Mouse (Mus musculus): ENCODE measurements around the gene Kdm1b.

The Kdm1b gene

DNA sequence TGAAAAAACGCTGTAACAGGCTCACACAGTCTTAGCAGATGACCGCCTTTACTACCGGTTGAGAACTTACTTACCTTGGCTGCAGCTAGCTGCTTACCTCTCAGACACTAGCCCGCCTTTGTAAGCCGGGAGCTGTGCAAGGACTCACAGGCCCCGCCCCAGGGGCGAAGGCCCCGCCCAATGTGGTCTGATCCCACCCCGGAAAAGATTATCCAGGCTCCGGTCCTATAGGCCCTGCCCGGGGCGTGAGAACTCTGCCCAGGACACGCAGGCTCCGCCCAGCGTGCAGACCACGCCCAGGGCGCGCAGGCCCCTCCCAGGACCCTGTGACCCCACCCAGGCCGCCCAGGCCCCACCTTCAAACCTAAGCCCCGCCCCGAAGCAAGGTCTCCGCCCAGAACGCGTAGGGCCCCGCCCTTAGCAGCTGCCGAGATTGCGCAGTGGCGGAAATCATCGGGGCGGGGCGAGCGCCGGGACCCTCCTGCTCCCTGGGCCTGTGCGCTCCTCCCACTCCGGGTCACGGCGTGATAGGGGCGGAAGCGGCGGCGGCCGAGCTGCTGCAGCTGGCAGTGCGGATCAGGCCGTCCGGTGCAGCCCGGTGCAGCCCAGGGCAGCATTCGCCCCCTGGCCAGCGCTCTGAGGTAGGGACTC lies at the start of gene Kdm1b:
TSS of gene Kdm1b (plus strand) at position 470 of the 651 bp plus-strand sequence.
- peaks cover 31% of the 10 kb centered on the region for H3K4me1 ChIP-seq (replicated peaks; ENCODE audit: low read depth, low read length)
- H3K36me3 ChIP-seq (ENCODE audit: insufficient read depth, low read length) = no peaks in the 10 kb centered on the region
- H3K4me3 ChIP-seq (replicated peaks; ENCODE audit: low read length) = peak within 1 kb of the TSS; percentile 97
- TF ChIP-seq NANOG (IDR thresholded peaks at IDR 0.05; ENCODE audit: borderline replicate concordance, low read length) (no peak), POU5F1 (IDR thresholded peaks at IDR 0.05; ENCODE audit: borderline replicate concordance, low read length) (no peak), CTCF (conservative IDR thresholded peaks at IDR 0.05; ENCODE audit: low read length) (no peak)
- no peaks in the 10 kb centered on the region for H3K9me3 ChIP-seq (ENCODE audit: low read length)
- H3K27me3 ChIP-seq (ENCODE audit: insufficient read depth, low read length) = peaks cover 12% of the 10 kb centered on the region

DNA sequence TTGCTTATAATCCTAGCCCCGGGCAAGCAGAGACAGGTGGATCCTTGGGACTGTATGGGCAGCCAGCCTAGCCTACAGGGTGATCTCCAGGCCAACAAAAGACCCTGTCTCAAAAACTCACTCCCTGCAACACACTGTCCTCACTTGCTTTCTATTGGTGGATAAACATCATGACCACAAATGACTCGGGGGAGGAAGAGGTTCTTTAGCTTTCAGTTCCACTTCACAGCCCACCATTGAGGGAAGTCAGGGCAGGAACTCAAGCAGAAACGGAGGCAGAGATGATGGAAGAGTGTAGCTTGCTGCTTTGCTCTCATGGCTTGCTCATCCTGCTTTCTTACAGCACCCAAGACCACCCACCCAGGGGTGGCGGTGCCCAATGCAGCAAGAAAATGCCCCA lies 45.9 kb upstream of the Kdm1b start:
- Histone ChIP-seq H3K36me3 (ENCODE audit: insufficient read depth, low read length) (no peaks in the 10 kb centered on the region), H3K27me3 (ENCODE audit: insufficient read depth, low read length) (no peaks in the 10 kb centered on the region)
- TF ChIP-seq NANOG (IDR thresholded peaks at IDR 0.05; ENCODE audit: borderline replicate concordance, low read length) (no peak), CTCF (conservative IDR thresholded peaks at IDR 0.05; ENCODE audit: low read length) (no peak), POU5F1 (IDR thresholded peaks at IDR 0.05; ENCODE audit: borderline replicate concordance, low read length) (no peak)

DNA sequence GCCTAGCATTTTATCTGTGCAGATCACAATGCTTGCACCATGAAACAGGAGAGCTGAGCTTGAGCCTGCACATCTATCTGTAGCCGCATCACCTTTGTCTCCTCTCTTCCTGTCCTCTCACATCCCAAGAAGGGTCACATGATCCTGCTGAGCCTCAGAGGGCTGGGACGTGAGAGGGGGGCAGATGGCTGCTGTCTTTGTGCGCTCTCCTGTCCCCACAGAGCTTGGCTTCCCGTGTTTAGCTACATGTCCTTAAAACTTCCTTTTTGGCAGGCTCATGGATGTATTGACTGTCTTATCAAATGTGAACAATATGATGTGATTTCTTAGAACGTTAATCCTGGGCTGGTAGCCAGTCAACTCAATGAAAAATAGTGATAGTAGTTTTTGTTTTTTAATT lies 43.8 kb upstream of the Kdm1b start:
- H3K4me1 ChIP-seq (replicated peaks; ENCODE audit: low read depth, low read length) = peaks cover 11% of the 10 kb centered on the region; the same call in 1 of the 2 replicates
- no peak for TF ChIP-seq NANOG (IDR thresholded peaks at IDR 0.05; ENCODE audit: borderline replicate concordance, low read length)
- no peak for TF ChIP-seq CTCF (conservative IDR thresholded peaks at IDR 0.05; ENCODE audit: low read length)
- no peak for TF ChIP-seq POU5F1 (IDR thresholded peaks at IDR 0.05; ENCODE audit: borderline replicate concordance, low read length)
- H3K36me3 ChIP-seq (ENCODE audit: insufficient read depth, low read length) = no peaks in the 10 kb centered on the region
- H3K9me3 ChIP-seq (ENCODE audit: low read length) = no peaks in the 10 kb centered on the region
- no peaks in the 10 kb centered on the region for H3K27me3 ChIP-seq (ENCODE audit: insufficient read depth, low read length)
- H3K4me3 ChIP-seq (replicated peaks; ENCODE audit: low read length) = no peak overlapping the region

More for the DNA sequence above, 45.9 kb upstream of the Kdm1b start:
- H3K9me3 ChIP-seq (ENCODE audit: low read length) = no peaks in the 10 kb centered on the region
- peaks cover 21% of the 10 kb centered on the region for H3K4me1 ChIP-seq (replicated peaks; ENCODE audit: low read depth, low read length)
- no peak overlapping the region for H3K4me3 ChIP-seq (replicated peaks; ENCODE audit: low read length)

DNA sequence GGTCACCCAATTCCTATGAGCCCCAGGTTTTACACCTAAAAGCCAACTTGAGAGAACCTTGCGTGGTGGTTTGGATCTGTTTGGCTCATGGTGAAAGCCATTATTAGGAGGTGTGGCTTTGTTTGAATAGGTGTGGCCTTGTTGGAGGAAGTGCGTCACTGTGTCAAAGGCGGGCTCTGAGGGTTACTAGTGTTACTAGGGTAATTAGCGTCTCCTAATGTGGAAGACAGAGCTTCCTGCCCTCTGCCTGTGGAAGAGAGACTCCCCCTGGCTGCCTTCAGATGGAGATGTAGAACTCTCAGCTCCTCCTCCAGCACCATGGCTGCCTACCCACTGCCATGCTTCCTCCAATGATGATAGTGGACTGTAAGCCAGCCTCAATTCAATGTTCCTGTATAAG lies 41.7 kb upstream of the Kdm1b start:
- no peaks in the 10 kb centered on the region for H3K36me3 ChIP-seq (ENCODE audit: insufficient read depth, low read length)
- H3K27me3 ChIP-seq (ENCODE audit: insufficient read depth, low read length) = no peaks in the 10 kb centered on the region
- no peak for TF ChIP-seq NANOG (IDR thresholded peaks at IDR 0.05; ENCODE audit: borderline replicate concordance, low read length)
- no peak for TF ChIP-seq POU5F1 (IDR thresholded peaks at IDR 0.05; ENCODE audit: borderline replicate concordance, low read length)
- TF ChIP-seq CTCF (conservative IDR thresholded peaks at IDR 0.05; ENCODE audit: low read length) = no peak
- H3K9me3 ChIP-seq (ENCODE audit: low read length) = no peaks in the 10 kb centered on the region
- no peak overlapping the region for H3K4me3 ChIP-seq (replicated peaks; ENCODE audit: low read length)
- H3K4me1 ChIP-seq (replicated peaks; ENCODE audit: low read depth, low read length) = peaks cover 11% of the 10 kb centered on the region; the same call in 1 of the 2 replicates

DNA sequence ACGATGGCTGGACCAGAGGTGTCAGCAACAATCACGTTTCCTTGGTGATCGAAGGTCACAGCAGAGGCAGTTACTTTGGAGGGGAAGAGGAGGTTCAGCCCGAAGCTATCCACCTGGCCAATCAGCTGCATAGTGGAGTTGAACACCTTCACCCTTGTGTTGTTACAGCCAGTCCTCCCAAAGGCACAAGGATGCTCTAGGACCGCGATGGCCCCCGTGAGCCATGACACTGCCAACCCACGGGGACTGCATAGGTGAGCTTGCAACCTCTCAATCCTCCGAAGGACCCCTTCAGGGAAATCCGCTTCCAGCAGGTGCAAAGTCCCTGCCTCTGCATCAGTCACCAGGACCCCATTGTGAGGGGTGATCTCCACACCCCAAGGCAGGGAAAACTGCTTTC lies 29.6 kb upstream of the Kdm1b start:
- peaks cover 47% of the 10 kb centered on the region for H3K9me3 ChIP-seq (ENCODE audit: low read length)
- H3K4me1 ChIP-seq (replicated peaks; ENCODE audit: low read depth, low read length) = peaks cover 10% of the 10 kb centered on the region
- peaks cover 8% of the 10 kb centered on the region for H3K36me3 ChIP-seq (ENCODE audit: insufficient read depth, low read length)
- H3K4me3 ChIP-seq (replicated peaks; ENCODE audit: low read length) = peak overlapping the region; percentile 82
- TF ChIP-seq NANOG (IDR thresholded peaks at IDR 0.05; ENCODE audit: borderline replicate concordance, low read length) = no peak
- TF ChIP-seq POU5F1 (IDR thresholded peaks at IDR 0.05; ENCODE audit: borderline replicate concordance, low read length) = no peak
- no peak for TF ChIP-seq CTCF (conservative IDR thresholded peaks at IDR 0.05; ENCODE audit: low read length)
- H3K27me3 ChIP-seq (ENCODE audit: insufficient read depth, low read length) = peaks cover 25% of the 10 kb centered on the region

DNA sequence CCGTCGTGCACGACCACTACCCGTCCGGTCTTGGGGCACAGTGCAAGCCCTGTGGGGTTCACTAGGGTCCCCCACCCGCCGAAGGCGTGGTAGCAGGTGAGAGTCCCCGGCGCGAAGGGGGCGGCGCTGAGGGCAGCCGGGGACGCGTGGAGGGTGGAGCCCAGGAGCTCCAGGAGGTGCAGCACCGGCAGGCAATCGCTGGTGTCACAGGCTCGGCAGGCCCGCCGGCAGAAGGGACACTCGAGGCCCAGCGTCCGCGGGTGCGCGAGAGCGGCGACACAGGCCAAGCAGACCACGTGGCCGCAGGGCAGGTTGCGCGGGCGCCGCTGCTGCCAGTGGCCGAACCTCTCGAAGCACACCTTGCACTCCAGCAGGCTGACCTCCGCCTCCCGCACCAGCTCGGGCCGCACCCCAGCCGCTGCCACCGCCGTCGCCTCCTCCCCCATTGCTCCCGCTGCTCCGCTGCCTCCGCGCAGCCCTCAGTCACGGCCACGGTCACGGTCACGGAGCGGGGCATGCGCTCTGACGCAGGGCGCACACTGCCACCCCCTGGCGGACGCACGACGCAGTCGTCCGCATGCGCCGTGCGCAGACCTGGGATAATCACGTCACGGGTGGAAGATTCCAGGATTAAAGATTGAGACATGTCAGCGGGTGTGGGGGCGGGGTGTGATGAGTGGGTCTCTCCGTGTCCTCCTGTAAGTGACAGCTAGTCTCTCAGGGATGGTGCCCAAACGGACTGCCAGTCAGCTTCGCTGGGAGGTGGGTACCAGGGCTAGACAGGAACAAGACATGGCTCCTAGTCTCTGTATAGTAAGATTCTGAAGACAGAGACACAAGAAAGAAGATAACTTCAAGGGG lies 28.7 kb upstream of the Kdm1b start, which contains the start of gene Nhlrc1:
TSS of gene Nhlrc1 (minus strand) at position 517 of the 861 bp plus-strand sequence.
- peaks cover 10% of the 10 kb centered on the region for H3K4me1 ChIP-seq (replicated peaks; ENCODE audit: low read depth, low read length)
- peak within 1 kb of the TSS; percentile 82 for H3K4me3 ChIP-seq (replicated peaks; ENCODE audit: low read length)
- peaks cover 8% of the 10 kb centered on the region for H3K36me3 ChIP-seq (ENCODE audit: insufficient read depth, low read length)
- peaks cover 42% of the 10 kb centered on the region for H3K9me3 ChIP-seq (ENCODE audit: low read length)
- peaks cover 25% of the 10 kb centered on the region for H3K27me3 ChIP-seq (ENCODE audit: insufficient read depth, low read length)
- TF ChIP-seq CTCF (conservative IDR thresholded peaks at IDR 0.05; ENCODE audit: low read length) (no peak), NANOG (IDR thresholded peaks at IDR 0.05; ENCODE audit: borderline replicate concordance, low read length) (no peak)

DNA sequence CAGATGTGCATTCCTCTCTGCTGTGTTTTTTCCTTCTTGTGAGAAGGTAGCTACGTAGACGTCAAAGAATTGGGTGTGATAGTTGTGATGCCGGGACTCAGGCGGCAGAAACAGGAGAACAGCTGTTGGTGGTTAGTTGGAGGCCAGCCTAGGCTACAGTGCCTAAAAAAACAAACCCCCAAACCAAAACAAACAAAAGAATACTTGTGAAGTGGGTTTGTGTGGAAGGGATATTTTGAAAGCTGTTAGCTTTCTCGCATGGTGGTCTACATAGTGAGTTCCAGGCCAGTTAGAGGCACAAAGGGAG lies 28.2 kb upstream of the Kdm1b start:
- Histone ChIP-seq H3K27me3 (ENCODE audit: insufficient read depth, low read length) (peaks cover 25% of the 10 kb centered on the region), H3K36me3 (ENCODE audit: insufficient read depth, low read length) (peaks cover 8% of the 10 kb centered on the region), H3K4me3 (replicated peaks; ENCODE audit: low read length) (peak overlapping the region; percentile 82), H3K9me3 (ENCODE audit: low read length) (peaks cover 36% of the 10 kb centered on the region), H3K4me1 (replicated peaks; ENCODE audit: low read depth, low read length) (peaks cover 10% of the 10 kb centered on the region)
- no peak for TF ChIP-seq NANOG (IDR thresholded peaks at IDR 0.05; ENCODE audit: borderline replicate concordance, low read length)
- TF ChIP-seq POU5F1 (IDR thresholded peaks at IDR 0.05; ENCODE audit: borderline replicate concordance, low read length) = no peak
- TF ChIP-seq CTCF (conservative IDR thresholded peaks at IDR 0.05; ENCODE audit: low read length) = no peak

DNA sequence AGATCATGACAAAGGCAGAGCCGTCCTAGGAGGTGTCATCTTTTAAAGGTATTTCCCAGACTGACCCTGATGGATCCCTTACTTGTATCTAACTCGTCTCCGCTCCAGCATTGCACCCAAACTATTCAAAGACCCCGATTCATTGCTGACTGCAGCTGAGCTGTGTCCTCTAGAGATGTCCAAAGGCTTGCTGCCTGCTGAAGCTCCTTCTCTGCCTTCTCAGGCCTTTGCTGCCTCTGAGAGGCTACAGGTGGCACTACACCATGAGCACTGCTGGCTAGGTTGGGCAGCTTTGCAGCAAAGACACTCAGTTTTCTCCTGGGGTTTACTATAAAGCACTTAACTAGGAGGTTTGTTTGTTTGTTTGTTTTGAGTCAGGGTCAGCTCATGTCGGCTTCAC lies 26.0 kb upstream of the Kdm1b start:
- Histone ChIP-seq H3K4me1 (replicated peaks; ENCODE audit: low read depth, low read length) (peaks cover 13% of the 10 kb centered on the region), H3K36me3 (ENCODE audit: insufficient read depth, low read length) (peaks cover 8% of the 10 kb centered on the region; the same call in 1 of the 2 replicates), H3K9me3 (ENCODE audit: low read length) (peaks cover 17% of the 10 kb centered on the region), H3K27me3 (ENCODE audit: insufficient read depth, low read length) (peaks cover 25% of the 10 kb centered on the region), H3K4me3 (replicated peaks; ENCODE audit: low read length) (no peak overlapping the region)
- TF ChIP-seq CTCF (conservative IDR thresholded peaks at IDR 0.05; ENCODE audit: low read length) (peak; percentile 71), POU5F1 (IDR thresholded peaks at IDR 0.05; ENCODE audit: borderline replicate concordance, low read length) (no peak)

All from E14TG2a.4 (cell line).